Mouse (Mus musculus): ENCODE measurements around the gene Stx1a. TPM values are rescaled to one million over a fixed set of nuclear protein-coding genes. Genes with fewer than 3 reads are reported as not detected.

Gene Stx1a
- total RNA-seq, 2 experiments from 2014 or later: 4.5 to 5.1 TPM

DNA sequence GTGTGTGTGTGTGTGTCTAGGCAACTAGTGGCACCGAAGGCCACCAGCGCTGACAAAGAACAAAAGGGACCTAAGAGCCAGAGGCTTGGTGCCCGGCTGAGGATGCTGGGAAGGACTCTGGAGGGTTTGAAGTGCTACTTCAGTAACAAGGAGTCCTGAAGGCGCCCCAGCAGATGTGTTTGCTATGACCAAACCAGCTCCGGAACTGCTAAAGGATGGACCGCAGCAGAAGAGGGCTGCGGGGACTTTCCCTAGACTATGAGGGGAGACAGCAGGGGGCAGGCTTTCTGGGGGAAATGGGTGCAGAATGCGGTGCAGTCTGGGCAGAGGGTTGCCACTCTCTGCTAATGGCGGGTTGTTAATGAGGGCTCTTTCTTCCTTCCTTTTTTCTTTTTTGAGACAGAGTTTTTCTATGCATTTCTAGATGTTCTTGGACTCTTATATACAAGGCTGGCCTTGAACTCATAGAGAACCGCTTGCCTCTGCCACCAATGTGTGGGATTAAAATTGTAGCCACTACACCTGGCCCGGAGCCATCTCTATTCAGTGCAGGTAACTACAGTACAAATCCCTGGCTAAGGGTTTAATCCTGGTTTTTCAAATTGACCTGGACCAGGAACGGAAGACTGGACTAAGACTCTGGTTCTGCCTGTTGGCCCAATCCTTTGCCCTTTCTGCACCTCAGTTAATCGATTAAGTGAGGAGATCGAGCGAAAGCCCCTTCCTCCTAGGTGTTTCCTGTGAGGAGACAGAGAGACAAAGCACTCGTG, 15.3 kb upstream of the Stx1a start:
- peak in 1 of 2 experiments; percentile 36 for DNase-seq (ENCODE audit: low spot score in 2 of 2)

DNA sequence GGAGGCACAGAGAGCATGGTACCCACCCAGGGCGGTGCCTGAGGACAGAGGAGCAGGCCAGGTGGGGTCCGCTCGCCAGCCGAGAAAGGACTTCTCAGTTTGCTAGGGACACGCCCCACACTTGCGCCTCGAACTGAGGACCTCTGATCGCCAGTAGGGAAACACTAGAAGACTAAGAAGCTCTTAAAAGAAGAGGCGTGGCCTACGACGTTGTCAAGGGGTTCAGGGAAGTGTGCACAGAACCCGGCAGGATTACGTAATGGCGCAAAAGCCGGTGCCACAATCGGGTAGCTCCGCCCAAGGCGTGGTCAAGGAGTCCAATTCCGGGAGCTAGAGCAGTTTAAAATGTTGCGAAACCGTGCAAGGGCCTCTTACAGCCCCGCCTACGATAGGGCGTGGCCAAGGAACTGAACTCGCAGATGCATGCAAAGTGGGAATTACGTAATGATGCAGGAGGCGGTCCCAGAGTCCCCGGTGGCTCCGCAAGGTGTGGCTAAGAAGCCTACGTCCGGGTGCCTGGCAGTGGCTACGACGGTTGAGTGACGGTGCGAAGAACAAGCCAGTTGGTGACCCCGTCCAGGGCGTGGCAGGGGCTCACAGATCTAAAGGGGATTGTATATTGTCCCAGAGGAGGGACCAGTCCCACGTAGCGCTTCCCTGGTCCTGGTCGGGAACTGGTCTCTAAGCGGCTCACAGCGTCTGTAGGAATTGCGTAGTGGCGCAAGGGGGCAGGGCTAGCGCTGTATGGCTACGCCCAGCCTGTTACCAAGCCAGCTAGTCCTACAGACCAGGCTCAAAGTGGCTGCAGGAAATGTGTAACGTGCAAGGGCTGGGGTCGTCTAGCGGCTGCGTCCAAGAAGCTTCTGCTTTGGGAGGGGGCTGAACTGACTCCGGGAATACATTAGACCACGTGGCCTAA, 14.4 kb upstream of the Stx1a start, which contains the start of gene Abhd11:
TSS of gene Abhd11 (plus strand) at position 482 of the 919 bp plus-strand sequence.
- DNase-seq (ENCODE audit: low spot score in 2 of 2): peak; percentile 85 to 97

DNA sequence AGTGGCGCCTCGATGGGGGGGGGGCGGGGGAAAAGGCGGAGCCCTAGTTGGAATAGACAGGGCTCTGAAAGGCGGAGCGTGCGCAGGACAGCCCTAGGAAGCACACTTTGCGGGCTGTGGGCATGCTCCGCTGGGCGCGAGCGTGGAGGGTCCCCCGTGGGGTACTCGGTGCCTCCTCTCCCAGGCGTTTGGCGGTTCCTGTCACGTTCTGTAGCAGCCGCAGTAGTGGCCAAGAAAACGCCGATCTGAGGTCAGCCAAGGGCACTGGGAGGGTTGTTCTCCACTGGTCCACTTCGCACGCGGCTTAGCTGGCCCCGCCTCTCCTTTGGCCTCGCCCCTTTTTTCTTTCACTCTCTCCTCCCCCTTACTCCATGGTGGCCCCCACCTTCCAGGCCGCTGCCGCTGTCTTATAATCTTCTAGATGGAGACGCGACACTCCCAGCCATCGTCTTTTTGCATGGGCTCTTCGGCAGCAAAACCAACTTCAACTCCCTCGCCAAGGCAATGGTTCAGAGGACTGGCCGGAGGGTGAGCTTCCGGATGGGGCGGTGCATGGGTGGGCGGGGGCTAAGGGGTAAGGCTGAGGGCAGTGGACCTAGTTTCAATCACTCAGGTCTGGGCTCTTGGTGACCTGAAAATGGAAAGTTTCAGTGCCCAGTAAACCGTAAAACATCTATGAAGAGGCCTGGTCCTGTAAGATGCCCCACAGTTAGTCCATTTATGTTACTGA, 13.5 kb upstream of the Stx1a start:
- peak; percentile 69 to 88 for DNase-seq (ENCODE audit: low spot score in 2 of 2)

DNA sequence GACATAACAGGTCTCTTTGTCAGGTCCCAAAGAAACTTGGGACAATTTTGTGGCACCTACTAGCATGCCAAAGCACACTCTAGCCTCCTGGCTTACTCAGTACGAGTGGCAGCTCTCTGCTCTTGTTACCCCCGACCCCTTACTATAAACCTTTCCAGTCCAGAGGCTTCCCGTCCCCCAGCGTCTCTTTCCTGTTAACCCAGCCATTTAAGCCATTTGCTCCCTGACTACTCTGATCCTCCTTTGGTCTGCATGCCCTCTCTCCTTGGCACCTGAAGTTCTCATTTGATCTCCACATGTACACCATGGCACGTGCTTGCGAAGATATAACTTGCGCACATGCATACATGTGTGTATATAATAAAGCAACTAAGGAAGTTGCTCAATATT, 13.0 kb upstream of the Stx1a start:
- no peak for DNase-seq (ENCODE audit: low spot score in 2 of 2)

- no peak for DNase-seq (ENCODE audit: low spot score in 2 of 2)
Observed at GRCm38 (mm10) chr5:135010841-135011743, 12.2 kb upstream of the Stx1a start.

DNA sequence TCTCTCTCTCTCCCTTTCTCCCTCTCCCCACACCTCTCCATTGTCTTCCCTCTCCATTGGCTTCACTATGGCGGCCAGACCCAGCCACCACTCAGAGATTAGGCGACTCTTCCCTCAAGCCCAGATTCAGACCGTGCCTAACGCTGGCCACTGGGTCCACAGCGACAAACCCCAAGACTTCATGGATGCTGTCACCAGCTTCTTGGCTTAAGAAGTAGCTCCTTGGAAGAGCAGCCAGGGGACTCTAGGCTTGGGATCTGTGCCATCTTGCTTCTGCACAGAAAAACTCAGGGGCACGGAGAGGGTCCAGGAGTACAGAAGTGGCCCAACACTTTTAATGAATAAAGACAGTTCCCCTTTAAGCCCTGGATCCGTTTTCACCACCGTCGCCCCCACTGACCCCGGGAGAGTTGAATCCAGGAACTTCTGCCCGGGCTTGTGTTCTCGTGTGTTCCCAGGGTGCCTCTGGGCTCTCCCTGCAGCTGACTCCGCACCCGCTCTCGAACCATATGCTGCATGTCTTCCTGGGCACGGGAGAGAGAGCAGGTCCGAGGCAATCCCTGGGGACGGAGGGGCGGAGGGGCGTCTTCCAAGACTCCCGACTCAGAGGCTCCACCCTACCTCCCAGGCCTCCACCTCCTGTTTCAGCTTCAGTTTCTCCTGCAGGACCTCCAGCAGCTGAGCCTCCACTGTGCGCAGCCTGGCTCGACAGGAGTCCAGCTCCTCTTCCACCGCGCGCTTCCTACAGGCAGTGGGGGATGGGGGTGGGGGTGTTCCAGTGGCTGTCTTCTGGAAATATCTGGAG, 11.3 kb upstream of the Stx1a start:
- DNase-seq (ENCODE audit: low spot score in 2 of 2): peak in 1 of 2 experiments; percentile 27

- DNase-seq (ENCODE audit: low spot score in 2 of 2): peak; percentile 62 to 78
Observed at GRCm38 (mm10) chr5:135012671-135013441, 10.4 kb upstream of the Stx1a start.

- peak; percentile 70 to 81 for DNase-seq (ENCODE audit: low spot score in 2 of 2)
Observed at GRCm38 (mm10) chr5:135015497-135015896, 7.8 kb upstream of the Stx1a start.

DNA sequence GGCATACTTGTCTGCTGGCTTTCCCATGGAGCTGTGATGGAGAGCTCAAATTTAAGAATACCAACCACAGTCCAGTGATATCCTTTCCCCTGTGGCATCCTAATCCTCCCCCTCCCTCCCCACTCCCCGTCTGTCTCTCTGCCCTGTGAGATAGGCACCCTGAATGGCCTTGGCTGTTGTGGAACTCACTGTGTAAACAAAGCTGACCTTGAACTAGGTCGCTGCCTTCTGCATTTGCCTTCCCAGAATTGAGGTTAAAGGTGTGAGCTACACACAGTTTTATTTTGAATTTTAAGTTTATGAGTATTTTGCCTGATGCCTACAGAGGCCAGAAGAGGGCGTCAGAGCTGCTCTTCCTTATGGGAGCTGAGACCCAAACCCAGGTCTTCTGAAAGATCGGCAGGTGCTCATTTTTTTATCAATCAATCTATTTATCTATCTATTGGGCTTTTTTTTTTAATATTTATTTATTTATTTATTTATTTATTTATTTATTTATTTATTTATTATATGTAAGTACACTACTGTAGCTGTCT, 7.0 kb upstream of the Stx1a start:
- no peak for DNase-seq (ENCODE audit: low spot score in 2 of 2)

DNA sequence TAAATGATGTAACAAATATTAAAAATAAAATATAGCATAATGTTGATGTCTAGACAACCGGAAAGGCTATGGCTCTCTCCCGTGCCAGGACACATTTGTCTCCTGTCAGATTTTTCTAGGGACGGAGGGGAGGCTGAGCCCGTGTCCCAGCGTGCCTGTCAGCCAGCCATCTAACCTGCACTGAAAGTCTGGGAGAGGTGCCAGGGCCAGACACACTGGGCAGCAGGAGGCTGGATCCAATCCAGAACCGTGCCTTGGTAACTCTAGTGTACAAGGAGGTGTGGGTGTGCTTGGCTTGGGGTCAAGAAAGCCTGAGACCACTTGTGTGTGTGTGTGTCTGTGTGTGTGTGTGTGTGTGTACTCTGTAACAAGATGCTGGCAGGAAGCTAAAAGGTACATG, 1.5 kb upstream of the Stx1a start:
- DNase-seq (ENCODE audit: low spot score in 2 of 2): no peak

GRCm38 (mm10) chr5:135024665-135025224, 1.5 kb downstream of the Stx1a start:
- DNase-seq (ENCODE audit: low spot score in 2 of 2): no peak

GRCm38 (mm10) chr5:135025899-135026298, 2.6 kb downstream of the Stx1a start:
- DNase-seq (ENCODE audit: low spot score in 2 of 2): no peak

DNA sequence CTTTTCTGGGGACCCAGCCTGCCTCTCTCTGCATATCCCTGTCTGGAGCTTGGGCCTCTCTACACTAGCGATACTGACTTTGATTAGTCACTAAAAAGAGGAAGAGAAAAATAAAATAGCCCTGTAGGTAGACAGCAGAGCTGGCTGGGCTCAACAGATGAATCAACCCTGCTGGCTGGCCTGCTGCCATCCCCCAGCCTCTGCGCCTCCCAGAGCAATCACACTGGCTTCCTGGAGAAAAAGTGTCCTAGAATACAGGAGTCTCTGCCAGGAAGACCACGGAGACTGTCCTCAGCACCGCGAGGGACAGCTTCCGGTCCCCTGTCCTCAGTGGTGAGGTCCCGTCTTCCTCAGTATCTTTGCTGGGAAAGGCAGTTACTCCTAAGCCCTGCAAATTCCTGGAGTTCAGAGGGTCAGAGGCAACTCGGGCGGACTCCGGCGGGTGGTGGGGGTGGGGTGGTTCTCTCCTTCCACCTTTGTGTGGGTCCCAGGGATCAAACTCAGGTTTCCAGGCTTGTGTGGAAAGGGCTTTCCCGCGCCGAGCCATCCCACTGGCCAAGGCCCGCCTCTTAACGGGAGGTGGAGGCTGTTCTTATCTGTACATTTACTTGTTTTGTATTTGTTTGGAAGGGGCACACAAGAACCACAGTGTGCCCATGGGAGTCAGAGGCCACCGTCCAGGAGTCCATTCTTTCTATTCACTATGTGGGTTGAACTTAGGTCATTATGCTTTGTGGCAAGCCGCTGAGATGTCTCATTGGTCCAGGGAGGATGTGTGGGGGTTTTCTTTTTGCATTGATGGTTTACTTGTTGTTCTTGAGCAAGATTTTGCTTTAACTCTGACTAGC, 5.9 kb downstream of the Stx1a start:
- peak; percentile 53 to 66 for DNase-seq (ENCODE audit: low spot score in 2 of 2)

DNA sequence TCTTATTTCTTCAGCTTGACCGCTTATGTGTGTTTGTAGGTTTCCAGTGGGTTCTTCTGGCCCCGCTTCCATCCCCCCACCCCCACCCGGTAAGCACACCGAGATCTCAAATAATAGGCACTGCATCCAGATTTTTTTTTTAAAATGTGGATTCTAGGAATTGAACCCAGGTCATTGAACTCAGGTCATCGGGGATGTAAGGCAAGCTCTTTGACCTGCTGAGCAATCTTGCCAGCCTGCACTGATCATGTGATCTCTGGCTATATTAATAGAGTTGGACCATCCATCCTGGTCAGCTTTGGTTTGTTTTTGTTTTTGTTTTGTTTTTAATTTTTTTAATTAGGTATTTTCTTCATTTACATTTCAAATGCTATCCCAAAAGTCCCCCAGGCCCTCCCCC, 9.3 kb downstream of the Stx1a start:
- DNase-seq (ENCODE audit: low spot score in 2 of 2): no peak

GRCm38 (mm10) chr5:135034593-135034992, 11.3 kb downstream of the Stx1a start:
- DNase-seq (ENCODE audit: low spot score in 2 of 2): no peak

GRCm38 (mm10) chr5:135035608-135036359, 12.5 kb downstream of the Stx1a start:
- no peak for DNase-seq (ENCODE audit: low spot score in 2 of 2)

Measured in gastrocnemius, postnatal 4 days (tissue).